Mouse (Mus musculus): Measurements from ENCODE around the gene Wnt3a. TPM values are rescaled to one million over a fixed set of nuclear protein-coding genes. Genes with fewer than 3 reads are reported as not detected.

Wnt3a gene
- polyA plus RNA-seq (2015; fragmentation: Nextera tagmentation; extraction: Ambion mirVana) = 3.7 and 4.0 TPM in 2 replicates

GRCm38 (mm10) chr11:59290702-59291303 is at the start of gene Wnt3a:
Wnt3a (minus strand) TSS chr11:59290752.
- Histone ChIP-seq H3K36me3 (no peaks in the 10 kb centered on the region), H3K27ac (no peak within 1 kb of the TSS), H3K4me1 (peaks cover 25% of the 10 kb centered on the region), H3K4me2 (peak within 1 kb of the TSS; percentile 70), H3K4me3 (peak within 1 kb of the TSS; percentile 45), H3K9me3 (no peaks in the 10 kb centered on the region), H3K9ac (peak within 1 kb of the TSS; percentile 57; the same call in 1 of the 2 replicates), H3K27me3 (peaks cover 92% of the 10 kb centered on the region)
- under 1% methylated on average over 35 of the region's 60 CpGs for WGBS
- no peak for ATAC-seq (ENCODE audit: insufficient number of reproducible peaks, insufficient read depth, low FRiP score, low TSS enrichment, low read depth)

- no peaks in the 10 kb centered on the region for H3K27me3 ChIP-seq
- H3K36me3 ChIP-seq = no peaks in the 10 kb centered on the region
- no peak overlapping the region for H3K4me2 ChIP-seq
- no peak overlapping the region for H3K9ac ChIP-seq
- peaks cover 8% of the 10 kb centered on the region for H3K4me1 ChIP-seq
- ATAC-seq (ENCODE audit: insufficient number of reproducible peaks, insufficient read depth, low FRiP score, low TSS enrichment, low read depth) = no peak
- H3K9me3 ChIP-seq = no peaks in the 10 kb centered on the region
- H3K4me3 ChIP-seq = no peak overlapping the region
- 91% methylated on average over 2 of the region's 2 CpGs for WGBS
- H3K27ac ChIP-seq = no peak overlapping the region
These were observed 48.2 kb upstream of the Wnt3a start for GRCm38 (mm10) chr11:59338736-59339120.

GRCm38 (mm10) chr11:59337955-59338735 is 47.6 kb upstream of the Wnt3a start:
- no peak for ATAC-seq (ENCODE audit: insufficient number of reproducible peaks, insufficient read depth, low FRiP score, low TSS enrichment, low read depth)
- no peak overlapping the region for H3K4me3 ChIP-seq
- H3K9me3 ChIP-seq = no peaks in the 10 kb centered on the region
- no peaks in the 10 kb centered on the region for H3K27me3 ChIP-seq
- H3K27ac ChIP-seq = no peak overlapping the region
- no peak overlapping the region for H3K9ac ChIP-seq
- no peaks in the 10 kb centered on the region for H3K36me3 ChIP-seq
- 67% methylated on average over 13 of the region's 13 CpGs for WGBS
- peaks cover 11% of the 10 kb centered on the region for H3K4me1 ChIP-seq
- no peak overlapping the region for H3K4me2 ChIP-seq

GRCm38 (mm10) chr11:59336381-59336780 is 45.8 kb upstream of the Wnt3a start:
- Histone ChIP-seq H3K9me3 (no peaks in the 10 kb centered on the region), H3K9ac (no peak overlapping the region), H3K36me3 (peaks cover 10% of the 10 kb centered on the region), H3K27me3 (no peaks in the 10 kb centered on the region), H3K4me1 (peaks cover 24% of the 10 kb centered on the region), H3K4me2 (no peak overlapping the region), H3K4me3 (no peak overlapping the region), H3K27ac (no peak overlapping the region)
- WGBS = 14% methylated on average over 1 of the region's 1 CpGs
- ATAC-seq (ENCODE audit: insufficient number of reproducible peaks, insufficient read depth, low FRiP score, low TSS enrichment, low read depth) = no peak

- Histone ChIP-seq H3K4me2 (no peak overlapping the region), H3K9me3 (no peaks in the 10 kb centered on the region), H3K36me3 (peaks cover 14% of the 10 kb centered on the region), H3K27me3 (no peaks in the 10 kb centered on the region), H3K4me3 (no peak overlapping the region), H3K27ac (no peak overlapping the region), H3K9ac (no peak overlapping the region), H3K4me1 (peaks cover 24% of the 10 kb centered on the region)
- no peak for ATAC-seq (ENCODE audit: insufficient number of reproducible peaks, insufficient read depth, low FRiP score, low TSS enrichment, low read depth)
- 44% methylated on average over 2 of the region's 2 CpGs for WGBS
These were observed 45.4 kb upstream of the Wnt3a start for GRCm38 (mm10) chr11:59335942-59336341.

- Histone ChIP-seq H3K9ac (no peak overlapping the region), H3K27ac (no peak overlapping the region), H3K4me1 (peaks cover 27% of the 10 kb centered on the region), H3K36me3 (peaks cover 18% of the 10 kb centered on the region), H3K4me2 (no peak overlapping the region), H3K9me3 (no peaks in the 10 kb centered on the region), H3K4me3 (no peak overlapping the region), H3K27me3 (no peaks in the 10 kb centered on the region)
- ATAC-seq (ENCODE audit: insufficient number of reproducible peaks, insufficient read depth, low FRiP score, low TSS enrichment, low read depth) = no peak
- 86% methylated on average over 4 of the region's 4 CpGs for WGBS
These were observed 44.6 kb upstream of the Wnt3a start for GRCm38 (mm10) chr11:59335150-59335549.

- Histone ChIP-seq H3K9me3 (no peaks in the 10 kb centered on the region), H3K27me3 (0 out of 2 replicates have a peak, but pooled peaks cover 3% of the 10 kb centered on the region), H3K36me3 (peaks cover 21% of the 10 kb centered on the region), H3K4me3 (no peak overlapping the region), H3K27ac (peak overlapping the region; percentile 22; the same call in 1 of the 2 replicates), H3K4me1 (peaks cover 42% of the 10 kb centered on the region), H3K4me2 (no peak overlapping the region), H3K9ac (no peak overlapping the region)
- WGBS = 37% methylated on average over 9 of the region's 9 CpGs
- ATAC-seq (ENCODE audit: insufficient number of reproducible peaks, insufficient read depth, low FRiP score, low TSS enrichment, low read depth) = no peak
These were observed 42.4 kb upstream of the Wnt3a start for GRCm38 (mm10) chr11:59332938-59333337.

- Histone ChIP-seq H3K36me3 (peaks cover 26% of the 10 kb centered on the region), H3K9ac (no peak overlapping the region), H3K9me3 (no peaks in the 10 kb centered on the region), H3K4me1 (peaks cover 37% of the 10 kb centered on the region), H3K4me2 (no peak overlapping the region), H3K27me3 (0 out of 2 replicates have a peak, but pooled peaks cover 3% of the 10 kb centered on the region), H3K4me3 (no peak overlapping the region), H3K27ac (no peak overlapping the region)
- WGBS = 79% methylated on average over 16 of the region's 16 CpGs
- ATAC-seq (ENCODE audit: insufficient number of reproducible peaks, insufficient read depth, low FRiP score, low TSS enrichment, low read depth) = no peak
These were observed 40.8 kb upstream of the Wnt3a start for GRCm38 (mm10) chr11:59331167-59331869.

- Histone ChIP-seq H3K4me2 (no peak overlapping the region), H3K4me1 (peaks cover 35% of the 10 kb centered on the region), H3K27me3 (0 out of 2 replicates have a peak, but pooled peaks cover 3% of the 10 kb centered on the region), H3K4me3 (no peak overlapping the region), H3K36me3 (peaks cover 26% of the 10 kb centered on the region), H3K27ac (no peak overlapping the region), H3K9me3 (no peaks in the 10 kb centered on the region), H3K9ac (no peak overlapping the region)
- ATAC-seq (ENCODE audit: insufficient number of reproducible peaks, insufficient read depth, low FRiP score, low TSS enrichment, low read depth) = no peak; the same call in 1 of the 2 replicates
- 45% methylated on average over 5 of the region's 5 CpGs for WGBS
These were observed 40.0 kb upstream of the Wnt3a start for GRCm38 (mm10) chr11:59330560-59330959.

GRCm38 (mm10) chr11:59329616-59330015 is 39.1 kb upstream of the Wnt3a start:
- 12% methylated on average over 6 of the region's 6 CpGs for WGBS
- H3K9ac ChIP-seq = peak overlapping the region; percentile 40; the same call in 1 of the 2 replicates
- no peak overlapping the region for H3K4me3 ChIP-seq
- 0 out of 2 replicates have a peak overlapping the region, but pooled peaks have one; percentile 2 for H3K4me2 ChIP-seq
- ATAC-seq (ENCODE audit: insufficient number of reproducible peaks, insufficient read depth, low FRiP score, low TSS enrichment, low read depth) = no peak
- 0 out of 2 replicates have a peak, but pooled peaks cover 3% of the 10 kb centered on the region for H3K27me3 ChIP-seq
- peaks cover 38% of the 10 kb centered on the region for H3K4me1 ChIP-seq
- H3K9me3 ChIP-seq = no peaks in the 10 kb centered on the region
- peak overlapping the region; percentile 39; the same call in 1 of the 2 replicates for H3K27ac ChIP-seq
- peaks cover 26% of the 10 kb centered on the region for H3K36me3 ChIP-seq

GRCm38 (mm10) chr11:59327625-59328024 is 37.1 kb upstream of the Wnt3a start:
- H3K36me3 ChIP-seq = peaks cover 26% of the 10 kb centered on the region
- H3K4me1 ChIP-seq = peaks cover 31% of the 10 kb centered on the region
- no peak for ATAC-seq (ENCODE audit: insufficient number of reproducible peaks, insufficient read depth, low FRiP score, low TSS enrichment, low read depth)
- no peaks in the 10 kb centered on the region for H3K9me3 ChIP-seq
- 0 out of 2 replicates have a peak, but pooled peaks cover 3% of the 10 kb centered on the region for H3K27me3 ChIP-seq
- no peak overlapping the region for H3K9ac ChIP-seq
- H3K4me2 ChIP-seq = no peak overlapping the region
- H3K4me3 ChIP-seq = no peak overlapping the region
- no peak overlapping the region for H3K27ac ChIP-seq
- WGBS = 88% methylated on average over 18 of the region's 18 CpGs
